Mouse (Mus musculus) ES-Bruce4 (cell line): ENCODE measurements around the gene Slc35f6. TPM values are rescaled to one million over a fixed set of nuclear protein-coding genes. Genes with fewer than 3 reads are reported as not detected.

Source experiments
- H3K27ac ChIP-seq: 2 replicates; pipeline ENCODE4 v1.5.1; 2012; ENCODE audit warnings: low read length, inconsistent platforms; ENCODE audit not compliant: insufficient read depth
- H3K27me3 ChIP-seq: 2 replicates; pipeline ENCODE4 v1.6.1; 2012; ENCODE audit warnings: mild to moderate bottlenecking, low read length, inconsistent platforms; ENCODE audit not compliant: control insufficient read depth, poor library complexity, insufficient read depth, severe bottlenecking
- H3K36me3 ChIP-seq: 2 replicates; pipeline ENCODE4 v1.6.1; 2012; ENCODE audit warnings: inconsistent platforms, mild to moderate bottlenecking, low read length, moderate library complexity; ENCODE audit not compliant: control insufficient read depth, poor library complexity, insufficient read depth, severe bottlenecking
- H3K4me1 ChIP-seq: one replicate; pipeline ENCODE4 v1.8.1; 2011; ENCODE audit warnings: low read length; ENCODE audit not compliant: control insufficient read depth, insufficient read depth
- H3K4me3 ChIP-seq: 2 replicates; pipeline ENCODE4 v1.5.1; 2011; ENCODE audit warnings: low read depth, mild to moderate bottlenecking, low read length
- H3K9ac ChIP-seq: 2 replicates; pipeline ENCODE4 v1.6.1; 2012; ENCODE audit warnings: low read depth, mild to moderate bottlenecking, inconsistent platforms; ENCODE audit not compliant: poor library complexity, severe bottlenecking
- H3K9me3 ChIP-seq: replicated peaks from 2 replicates; pipeline ENCODE4 v1.6.1; 2012; ENCODE audit warnings: mild to moderate bottlenecking, low read length, inconsistent platforms; ENCODE audit not compliant: control insufficient read depth, poor library complexity, insufficient read depth, severe bottlenecking
- CTCF ChIP-seq: IDR thresholded peaks from one replicate; pipeline ENCODE4 v1.8.1; 2011; ENCODE audit warnings: low read depth, low read length
- EP300 ChIP-seq: IDR thresholded peaks from 2 replicates; pipeline ENCODE4 v1.6.1; 2011; ENCODE audit warnings: low read depth, low read length; ENCODE audit not compliant: insufficient read depth
- POLR2A ChIP-seq: IDR thresholded peaks from one replicate; pipeline ENCODE4 v1.8.1; 2011; ENCODE audit warnings: low read length; ENCODE audit not compliant: insufficient read depth
- polyA plus RNA-seq: library from polyadenylated mRNA; stranded (reverse); fragments of >200 nt; gene quantifications from 2 replicates; pipeline ENCODE4 v1.2.4, GENCODE M21; 2011; ENCODE audit warnings: low read depth; ENCODE audit not compliant: missing spikeins, insufficient read depth, insufficient read length

Slc35f6 gene
- polyA plus RNA-seq, 1 experiment, result 17.6 TPM

DNA sequence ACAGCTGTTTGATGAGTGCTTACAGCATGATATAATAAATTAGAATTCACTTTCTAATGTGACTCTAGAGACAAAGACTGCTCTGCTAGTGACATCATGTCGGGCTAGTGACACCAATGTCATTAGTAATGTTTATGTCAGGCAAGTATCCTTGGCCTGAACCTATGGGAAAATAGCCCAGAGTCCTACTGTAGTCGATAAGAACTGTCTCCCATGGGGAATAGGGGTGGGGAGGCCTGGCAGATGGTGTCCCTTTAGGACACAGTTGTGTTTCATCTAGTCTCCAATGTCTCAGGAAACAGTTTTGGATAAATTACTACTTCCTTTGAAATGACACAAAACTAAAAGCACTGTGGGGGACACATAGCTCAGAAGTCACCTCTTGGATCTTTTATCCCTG is 1.7 kb upstream of the Slc35f6 start:
- H3K4me3 ChIP-seq, result no peak overlapping the region
- no peaks in the 10 kb centered on the region for H3K36me3 ChIP-seq
- H3K9ac ChIP-seq, result no peak overlapping the region
- H3K9me3 ChIP-seq, result no peaks in the 10 kb centered on the region
- TF ChIP-seq CTCF (no peak), POLR2A (no peak), EP300 (no peak)
- H3K27me3 ChIP-seq, result no peaks in the 10 kb centered on the region
- H3K4me1 ChIP-seq, result peaks cover 5% of the 10 kb centered on the region
- H3K27ac ChIP-seq, result no peak overlapping the region

DNA sequence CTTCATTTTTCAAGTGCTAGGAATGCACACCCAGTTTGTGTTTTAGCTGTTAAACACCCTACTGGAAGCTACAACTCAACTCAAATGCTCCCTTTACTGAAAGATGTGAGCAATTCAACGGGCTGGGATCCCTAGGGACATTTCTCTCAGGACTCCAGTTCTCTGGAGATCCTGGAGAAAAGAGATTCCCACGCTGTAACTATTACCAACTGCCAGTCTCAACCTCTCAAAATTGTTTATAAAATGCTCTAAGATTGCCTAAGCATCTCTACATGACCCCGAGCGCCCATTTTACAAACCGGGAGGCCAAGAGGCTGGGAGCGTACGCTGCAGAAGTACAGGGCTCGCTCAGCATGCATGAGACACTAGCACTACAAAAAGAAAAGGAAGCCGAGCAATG is 337 bp upstream of the Slc35f6 start:
- H3K27ac ChIP-seq, result no peak overlapping the region
- peaks cover 5% of the 10 kb centered on the region for H3K4me1 ChIP-seq
- H3K27me3 ChIP-seq, result no peaks in the 10 kb centered on the region
- peak overlapping the region; percentile 65 for H3K4me3 ChIP-seq
- peak overlapping the region; percentile 83 for H3K9ac ChIP-seq
- H3K36me3 ChIP-seq, result no peaks in the 10 kb centered on the region
- no peak for TF ChIP-seq POLR2A
- TF ChIP-seq EP300, result no peak
- TF ChIP-seq CTCF, result no peak
- H3K9me3 ChIP-seq, result no peaks in the 10 kb centered on the region

DNA sequence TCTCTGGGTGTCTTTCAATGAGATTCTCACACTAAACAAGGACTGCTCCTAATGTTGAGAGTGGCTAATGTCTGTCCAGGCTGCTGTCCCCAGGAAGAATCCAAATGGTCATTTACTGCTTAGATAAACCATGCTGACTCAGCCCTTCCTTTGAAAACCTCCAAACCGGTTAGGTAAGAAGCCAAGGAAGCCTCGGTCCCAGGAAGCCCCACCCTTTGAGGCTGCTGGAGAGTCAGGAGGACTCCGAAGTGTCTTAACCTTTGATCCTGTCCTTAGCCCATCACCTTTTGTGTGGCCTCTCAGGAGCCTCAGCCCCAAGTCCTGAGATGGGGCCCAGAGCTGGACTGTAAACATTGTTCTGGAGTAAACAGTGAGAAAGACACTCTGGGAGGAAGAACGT is 1.8 kb downstream of the Slc35f6 start:
- peaks cover 5% of the 10 kb centered on the region for H3K4me1 ChIP-seq
- no peak for TF ChIP-seq EP300
- H3K9ac ChIP-seq, result no peak overlapping the region
- H3K27me3 ChIP-seq, result no peaks in the 10 kb centered on the region
- H3K36me3 ChIP-seq, result no peaks in the 10 kb centered on the region
- H3K9me3 ChIP-seq, result no peaks in the 10 kb centered on the region
- no peak overlapping the region for H3K27ac ChIP-seq
- no peak overlapping the region for H3K4me3 ChIP-seq

DNA sequence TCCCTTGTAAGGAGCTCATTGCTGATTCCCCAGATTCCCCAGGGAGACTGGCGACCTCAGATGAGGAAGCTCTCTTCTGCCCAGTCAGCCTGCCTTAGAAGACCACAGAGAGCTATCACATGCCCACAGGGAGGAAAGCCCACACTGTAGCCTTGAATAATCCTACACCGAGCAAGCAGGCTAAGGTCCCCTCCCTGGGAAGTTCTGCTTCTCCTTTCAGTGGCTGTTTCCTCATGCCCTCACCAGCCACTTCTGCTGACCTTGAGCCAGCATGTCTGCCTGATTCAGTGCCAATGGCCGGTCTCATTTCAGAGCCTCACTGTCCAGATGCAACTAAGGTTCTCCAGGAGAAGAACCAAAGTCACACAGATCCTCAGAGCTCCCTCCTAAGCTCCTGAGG is 3.0 kb downstream of the Slc35f6 start:
- H3K4me3 ChIP-seq, result no peak overlapping the region
- peaks cover 5% of the 10 kb centered on the region for H3K4me1 ChIP-seq
- H3K27ac ChIP-seq, result no peak overlapping the region
- no peaks in the 10 kb centered on the region for H3K36me3 ChIP-seq
- H3K27me3 ChIP-seq, result no peaks in the 10 kb centered on the region
- H3K9ac ChIP-seq, result no peak overlapping the region
- no peaks in the 10 kb centered on the region for H3K9me3 ChIP-seq
- TF ChIP-seq POLR2A, result no peak
- TF ChIP-seq EP300, result no peak
- no peak for TF ChIP-seq CTCF

DNA sequence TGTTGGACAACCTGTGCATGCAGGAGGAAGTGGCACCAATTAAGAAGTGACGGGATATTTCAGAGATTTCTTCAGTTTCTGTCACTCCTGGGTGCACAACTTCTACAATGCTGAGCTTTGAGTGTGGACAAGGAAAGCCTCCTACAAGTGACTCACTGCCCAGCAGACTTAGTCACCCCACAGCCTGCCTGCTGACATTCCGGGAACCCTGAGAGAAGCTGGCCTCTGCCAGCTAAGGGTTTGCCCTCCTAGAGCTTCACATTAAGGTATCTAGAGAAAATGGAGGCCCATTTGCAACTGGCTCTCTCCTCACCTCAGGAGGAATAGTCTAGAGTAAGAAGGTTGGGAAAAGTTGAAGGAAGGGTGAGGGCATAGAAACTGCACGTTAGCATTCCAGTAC is 3.8 kb downstream of the Slc35f6 start:
- no peak overlapping the region for H3K27ac ChIP-seq

DNA sequence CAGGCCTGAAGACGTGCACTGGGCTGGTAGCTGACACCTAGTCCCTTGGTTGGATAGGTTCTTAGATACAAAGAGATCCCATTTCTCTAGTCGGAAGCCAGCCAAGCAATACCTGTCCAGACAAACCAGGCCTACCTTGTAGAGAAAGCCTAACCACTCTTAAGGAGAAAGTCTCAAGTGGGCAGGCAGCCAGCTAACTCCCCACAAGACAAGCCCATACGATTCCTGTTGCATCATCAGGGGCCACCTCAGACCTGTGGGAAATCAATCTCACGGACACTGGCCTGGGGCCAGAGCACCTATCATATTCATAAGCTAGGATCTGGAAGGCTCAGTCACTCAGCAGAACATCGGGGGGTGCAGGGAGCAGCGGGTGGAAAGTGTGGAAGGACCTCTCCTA is 5.5 kb downstream of the Slc35f6 start:
- no peaks in the 10 kb centered on the region for H3K36me3 ChIP-seq
- H3K9me3 ChIP-seq, result no peaks in the 10 kb centered on the region
- H3K4me1 ChIP-seq, result peaks cover 5% of the 10 kb centered on the region
- no peaks in the 10 kb centered on the region for H3K27me3 ChIP-seq
- TF ChIP-seq POLR2A, result no peak
- TF ChIP-seq EP300, result no peak
- TF ChIP-seq CTCF, result no peak
- no peak overlapping the region for H3K27ac ChIP-seq
- no peak overlapping the region for H3K9ac ChIP-seq
- H3K4me3 ChIP-seq, result no peak overlapping the region

More for the DNA sequence above, 3.8 kb downstream of the Slc35f6 start:
- no peak overlapping the region for H3K9ac ChIP-seq
- H3K4me3 ChIP-seq, result no peak overlapping the region
- H3K27me3 ChIP-seq, result no peaks in the 10 kb centered on the region
- no peak for TF ChIP-seq EP300
- no peak for TF ChIP-seq POLR2A
- no peak for TF ChIP-seq CTCF
- H3K36me3 ChIP-seq, result no peaks in the 10 kb centered on the region
- H3K9me3 ChIP-seq, result no peaks in the 10 kb centered on the region
- peaks cover 5% of the 10 kb centered on the region for H3K4me1 ChIP-seq
